Mouse (Mus musculus): ENCODE measurements around the gene Fgfr2.

Gene Fgfr2

DNA sequence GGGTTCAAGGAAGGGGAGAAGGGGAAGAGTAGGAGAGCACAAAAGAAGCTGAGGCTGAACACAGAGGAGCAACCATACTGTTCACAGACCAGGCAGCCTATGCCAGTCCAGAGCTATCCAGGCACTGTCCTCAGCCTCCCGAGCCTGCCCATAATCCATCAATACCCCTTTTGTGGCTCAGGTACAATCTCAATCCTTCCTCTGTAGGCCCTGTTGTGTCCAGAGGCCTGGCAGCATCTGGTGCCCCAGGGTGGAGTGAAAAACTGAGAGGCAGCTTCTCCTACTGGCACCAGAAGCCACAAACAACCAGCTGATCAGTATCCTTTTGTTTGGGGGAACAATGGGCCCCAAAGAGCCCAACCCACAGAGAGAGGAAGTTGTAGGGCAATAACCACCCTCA lies 2818.5 kb downstream of the Fgfr2 start:
- in situ Hi-C loops (cut with MboI; ENCODE audit: unreplicated experiment in 2 of 2): no loop called here

DNA sequence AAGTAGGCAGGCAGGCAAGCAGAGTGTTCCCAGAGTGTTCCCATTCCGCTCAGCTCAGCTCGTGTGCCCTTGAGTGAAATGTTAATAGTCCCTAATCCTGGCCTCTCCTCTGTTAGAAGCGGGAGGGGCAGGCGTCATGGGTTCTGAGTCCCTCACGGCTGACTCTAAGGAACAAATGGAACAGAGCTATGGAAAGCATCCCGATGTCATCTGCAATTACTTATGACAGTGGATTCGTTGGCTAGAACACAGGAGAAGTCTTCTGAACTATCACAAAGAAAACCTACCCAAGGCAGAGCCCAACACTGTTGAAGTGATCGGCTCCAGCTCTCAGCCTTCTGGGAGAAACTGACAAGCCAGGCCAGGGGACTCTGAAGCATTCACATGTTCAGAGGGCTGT lies 2819.7 kb downstream of the Fgfr2 start:
- in situ Hi-C loops (cut with MboI; ENCODE audit: unreplicated experiment in 2 of 2): no loop called here

GRCm38 (mm10) chr7:130300606-130301005 lies 2822.5 kb downstream of the Fgfr2 start:
- in situ Hi-C loops (cut with MboI; ENCODE audit: unreplicated experiment in 2 of 2): no loop called here

GRCm38 (mm10) chr7:130298926-130299594 lies 2824.1 kb downstream of the Fgfr2 start:
- in situ Hi-C loops (cut with MboI; ENCODE audit: unreplicated experiment in 2 of 2): no loop called here

DNA sequence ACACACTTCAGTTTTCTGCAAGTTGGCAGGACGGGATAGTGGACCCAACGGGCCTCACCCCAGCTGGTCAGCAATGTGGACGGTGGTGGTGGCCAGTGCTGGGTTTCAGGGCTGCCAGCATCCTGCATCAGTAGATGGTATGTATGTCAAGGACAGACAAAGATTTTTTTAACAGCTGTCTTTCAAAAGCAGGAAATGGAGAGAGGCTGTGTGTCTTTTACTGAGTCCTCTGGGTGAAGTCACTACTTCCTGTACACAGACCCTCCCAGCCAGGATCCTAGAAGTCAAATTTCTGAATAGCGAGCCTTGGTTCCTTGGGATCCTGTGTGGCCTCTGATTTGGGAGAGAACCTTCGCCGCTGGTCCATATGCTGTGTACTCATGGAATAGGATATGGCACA lies 2832.0 kb downstream of the Fgfr2 start:
- in situ Hi-C loops (cut with MboI; ENCODE audit: unreplicated experiment in 2 of 2): no loop called here

DNA sequence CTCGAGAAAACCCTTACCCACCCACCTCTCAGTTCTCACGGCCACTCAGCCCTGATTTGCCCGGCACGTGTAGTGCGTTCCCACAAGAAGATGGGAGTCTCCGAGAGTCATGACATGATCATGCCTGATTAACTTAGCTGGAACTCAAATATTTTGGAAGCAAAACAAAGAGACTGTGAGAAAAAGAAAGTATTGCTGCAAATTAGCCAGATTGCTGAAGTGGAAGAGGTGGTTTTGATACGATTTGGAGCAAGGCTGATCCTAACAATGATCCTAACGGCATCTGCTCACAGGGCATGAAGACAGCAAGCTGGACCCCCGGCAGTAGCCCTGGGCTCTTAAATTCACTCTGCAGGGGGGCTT lies 2833.7 kb downstream of the Fgfr2 start:
- in situ Hi-C loops (cut with MboI; ENCODE audit: unreplicated experiment in 2 of 2): no loop called here

- in situ Hi-C loops (cut with MboI; ENCODE audit: unreplicated experiment in 2 of 2): no loop called here
Measured at GRCm38 (mm10) chr7:130288719-130289427, 2834.3 kb downstream of the Fgfr2 start.

DNA sequence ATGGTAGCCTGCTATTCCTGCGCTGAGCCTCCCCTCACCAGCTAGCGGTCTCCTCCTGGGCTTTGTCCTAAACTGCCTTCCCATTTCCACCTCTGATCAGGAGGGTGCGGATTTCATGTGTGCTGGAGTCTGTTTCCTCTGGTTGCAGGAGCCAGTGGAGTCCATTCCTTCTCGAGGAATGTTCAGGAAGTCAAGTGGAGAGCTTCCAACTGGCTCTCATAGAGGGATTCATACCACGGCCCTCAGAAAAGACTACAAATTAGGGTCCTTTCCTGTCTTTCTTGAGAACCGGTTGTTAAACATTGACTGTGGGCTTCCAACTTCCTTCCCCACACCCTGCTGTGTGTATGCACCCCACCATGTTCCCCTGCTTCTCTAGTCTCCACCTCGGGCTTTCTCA lies 2834.9 kb downstream of the Fgfr2 start:
- in situ Hi-C loops (cut with MboI; ENCODE audit: unreplicated experiment in 2 of 2): no loop called here

- in situ Hi-C loops (cut with MboI; ENCODE audit: unreplicated experiment in 2 of 2): no loop called here
Measured at GRCm38 (mm10) chr7:130278738-130279705, 2844.1 kb downstream of the Fgfr2 start.

DNA sequence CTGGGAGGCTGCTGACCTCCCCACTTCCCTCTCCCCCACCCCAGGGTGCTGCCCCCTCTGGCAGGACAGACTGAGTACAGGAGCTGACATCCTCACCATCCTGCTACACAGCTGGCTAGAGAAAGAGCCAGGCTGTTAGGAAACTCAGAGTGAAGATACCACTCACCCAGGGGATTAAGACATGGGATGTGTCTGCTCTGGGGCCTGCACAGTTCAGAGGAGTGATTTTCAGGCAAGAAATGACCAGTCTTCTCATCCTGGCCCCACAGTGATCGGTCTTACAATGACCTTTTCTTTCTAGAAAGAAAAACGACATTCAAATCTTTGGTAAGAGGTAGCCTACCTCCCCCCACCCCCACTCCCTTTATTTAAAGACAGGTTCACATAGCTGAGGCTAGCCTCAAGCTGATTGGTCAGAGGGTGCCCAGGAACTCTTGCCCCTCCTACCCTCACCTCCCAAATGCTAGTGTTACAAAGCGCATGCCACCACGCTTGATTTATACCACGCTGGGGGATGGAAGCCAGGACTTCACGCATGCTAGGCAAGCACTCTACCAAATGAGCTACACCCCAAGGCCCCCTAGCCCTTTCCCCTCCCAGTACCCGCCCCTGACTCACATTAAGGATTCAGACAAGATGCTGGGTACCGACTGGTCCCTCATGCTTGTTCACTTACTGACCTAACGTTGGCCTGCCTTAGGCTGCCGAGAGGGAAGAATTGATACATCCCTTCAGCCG lies 2845.0 kb downstream of the Fgfr2 start:
- in situ Hi-C loops (cut with MboI; ENCODE audit: unreplicated experiment in 2 of 2): no loop called here

DNA sequence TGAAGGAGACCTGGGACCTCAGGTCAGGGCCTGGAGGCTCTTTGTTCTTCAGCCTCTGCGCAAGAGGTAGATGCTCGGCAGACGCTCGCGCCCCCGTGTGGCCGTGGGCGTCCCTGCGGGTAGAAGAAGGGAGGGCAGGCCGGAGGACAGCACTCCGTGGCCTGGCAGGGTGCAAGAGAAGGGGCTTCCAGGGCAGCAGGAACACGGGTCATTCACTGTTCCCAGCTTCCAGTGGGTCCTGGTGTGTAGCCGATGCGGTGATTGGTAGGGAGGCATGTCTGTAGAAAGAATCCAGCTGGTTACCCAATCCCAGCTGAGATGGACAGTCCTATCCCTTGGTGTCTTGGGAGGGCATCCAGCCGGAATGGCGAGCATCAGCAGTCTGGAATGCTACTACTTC lies 2849.9 kb downstream of the Fgfr2 start:
- in situ Hi-C loops (cut with MboI; ENCODE audit: unreplicated experiment in 2 of 2): loop anchor here (5.0 kb wide), 1 partner anchor 621 kb away; no protein-coding TSS in a partner anchor

- in situ Hi-C loops (cut with MboI; ENCODE audit: unreplicated experiment in 2 of 2): loop anchor here (5.0 kb wide), 1 partner anchor 619 kb away; no protein-coding TSS in a partner anchor
Measured at GRCm38 (mm10) chr7:130270807-130271206, 2852.3 kb downstream of the Fgfr2 start.

DNA sequence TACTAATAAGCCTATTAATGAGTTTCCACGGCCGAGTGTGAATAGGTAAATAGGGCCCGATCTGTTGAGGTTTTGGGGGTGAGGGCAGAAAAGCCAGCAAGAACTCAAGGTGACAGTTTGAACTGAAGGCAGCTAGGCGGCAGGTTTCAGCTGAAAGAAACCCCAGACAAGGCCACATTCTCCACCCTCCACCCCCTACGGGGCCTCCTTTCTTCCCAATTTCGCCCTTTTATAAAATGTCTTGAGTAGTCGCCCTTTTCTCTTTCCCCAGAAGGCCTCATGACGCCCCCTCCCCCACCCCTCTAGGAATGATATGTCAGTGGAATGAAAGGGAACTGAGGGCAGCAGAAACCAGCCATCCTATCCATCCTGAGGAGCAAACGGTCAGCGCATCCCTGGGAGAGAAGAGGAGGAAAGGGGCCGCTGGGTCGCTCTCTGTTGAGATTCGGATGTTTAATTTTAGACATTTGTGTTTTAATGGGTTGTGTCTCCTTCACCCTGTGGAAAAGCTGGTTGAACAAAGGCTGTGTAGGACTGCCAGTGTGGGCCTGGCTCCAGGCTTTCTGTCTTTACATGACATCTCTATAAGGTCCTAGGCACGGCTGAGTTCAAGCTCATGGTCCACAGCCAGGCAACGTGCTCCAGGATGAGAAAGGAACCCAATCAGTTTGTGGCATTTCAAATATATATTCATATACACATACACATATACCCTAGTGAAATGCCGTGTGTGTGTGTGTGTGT lies 2853.9 kb downstream of the Fgfr2 start:
- in situ Hi-C loops (cut with MboI; ENCODE audit: unreplicated experiment in 2 of 2): loop anchor here in 1 of 2 experiments (10.0 kb wide), 1 partner anchor 514 kb away; no protein-coding TSS in a partner anchor

DNA sequence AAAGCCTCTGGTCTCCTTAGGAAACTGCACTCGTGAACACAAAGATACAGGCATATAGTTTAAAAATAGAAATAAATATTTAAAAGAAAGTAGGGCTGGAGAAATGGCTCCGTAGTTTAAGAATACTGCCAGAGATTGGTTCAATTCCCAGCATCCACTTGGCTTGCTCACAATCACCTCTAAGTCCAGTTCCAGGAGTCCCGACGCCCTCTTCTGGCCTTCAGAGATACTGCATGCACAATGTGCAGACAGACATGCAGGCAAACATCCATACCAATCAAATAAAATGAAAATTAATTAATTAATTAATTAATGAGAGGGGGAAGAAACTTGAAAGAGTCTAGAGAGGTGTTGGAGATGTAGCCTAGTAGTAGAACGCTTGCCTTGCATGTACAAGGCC lies 2856.1 kb downstream of the Fgfr2 start:
- in situ Hi-C loops (cut with MboI; ENCODE audit: unreplicated experiment in 2 of 2): loop anchor here in 1 of 2 experiments (10.0 kb wide), 1 partner anchor 512 kb away; no protein-coding TSS in a partner anchor

DNA sequence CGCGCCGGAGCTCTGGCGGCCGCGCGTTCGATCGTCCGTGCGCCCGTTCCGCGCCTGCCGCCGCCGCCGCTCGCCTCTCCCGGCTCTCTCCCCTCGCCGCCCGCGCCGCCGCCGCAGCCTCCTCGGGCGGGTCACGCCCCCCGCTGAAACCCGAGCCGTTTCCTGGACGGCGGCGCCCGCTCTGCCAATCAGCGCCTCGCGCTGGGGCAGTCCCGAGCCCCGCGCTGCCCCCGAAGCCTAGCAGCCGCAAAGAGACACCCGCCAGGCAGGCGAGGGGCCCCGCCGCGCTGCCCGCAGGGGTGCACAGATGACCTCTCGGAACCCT lies 2857.0 kb downstream of the Fgfr2 start:
- in situ Hi-C loops (cut with MboI; ENCODE audit: unreplicated experiment in 2 of 2): loop anchor here in 1 of 2 experiments (10.0 kb wide), 1 partner anchor 511 kb away; no protein-coding TSS in a partner anchor

- in situ Hi-C loops (cut with MboI; ENCODE audit: unreplicated experiment in 2 of 2): loop anchor here in 1 of 2 experiments (10.0 kb wide), 1 partner anchor 511 kb away; no protein-coding TSS in a partner anchor
Measured at GRCm38 (mm10) chr7:130265319-130266165, 2857.6 kb downstream of the Fgfr2 start.

DNA sequence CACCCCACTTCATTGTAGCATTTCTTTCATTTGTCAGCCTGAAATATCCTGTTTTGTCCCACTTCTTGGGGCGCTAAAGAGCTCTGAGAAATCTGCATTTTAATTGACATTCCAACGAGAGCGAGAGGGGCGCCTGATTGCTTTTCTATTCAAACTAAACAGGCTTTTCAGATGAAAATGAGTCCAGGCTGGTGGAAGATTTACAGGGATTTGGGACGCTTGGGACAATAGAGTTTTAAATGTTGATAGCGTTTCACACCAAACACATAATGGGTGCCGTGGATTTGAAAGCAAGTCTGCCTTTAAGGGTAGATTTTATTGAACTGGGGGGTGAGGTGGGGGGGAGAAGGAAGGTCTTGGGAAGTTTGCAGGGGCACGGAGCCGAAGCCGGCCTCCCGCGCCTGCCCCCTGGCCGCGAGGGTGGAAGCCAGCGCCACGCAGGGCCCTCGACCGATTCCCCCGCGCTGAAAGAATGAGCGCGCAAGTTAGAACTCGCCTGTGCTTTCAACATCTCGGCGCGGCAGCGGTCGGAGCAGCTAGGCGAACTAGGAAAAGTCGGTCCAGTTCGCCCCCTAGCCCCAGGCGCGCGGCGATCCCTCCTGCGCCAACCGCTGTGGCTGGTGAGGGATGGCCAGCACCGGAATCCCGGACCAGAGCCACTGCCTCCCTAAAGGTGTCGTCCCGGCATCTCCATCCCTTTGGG lies 2858.4 kb downstream of the Fgfr2 start:
- in situ Hi-C loops (cut with MboI; ENCODE audit: unreplicated experiment in 2 of 2): loop anchor here in 1 of 2 experiments (10.0 kb wide), 1 partner anchor 510 kb away; no protein-coding TSS in a partner anchor
